Mouse (Mus musculus) brain, adult 10 weeks (tissue): ENCODE results near the gene Btnl2. TPM values are rescaled to one million over a fixed set of nuclear protein-coding genes. Genes with fewer than 3 reads are reported as not detected.

Source experiments
- polyA plus RNA-seq: library from polyadenylated mRNA; stranded (reverse); fragments of 350-450 nt; fragmentation: Illumina TruSeq; extraction: RNeasy Lipid Tissue Mini Kit (QIAGEN cat#74804); gene quantifications from one replicate; pipeline ENCODE4 v1.2.3, GENCODE M21; 2015; ENCODE audit warnings: low read depth, low replicate concordance

Gene Btnl2
- polyA plus RNA-seq: not detected

DNA sequence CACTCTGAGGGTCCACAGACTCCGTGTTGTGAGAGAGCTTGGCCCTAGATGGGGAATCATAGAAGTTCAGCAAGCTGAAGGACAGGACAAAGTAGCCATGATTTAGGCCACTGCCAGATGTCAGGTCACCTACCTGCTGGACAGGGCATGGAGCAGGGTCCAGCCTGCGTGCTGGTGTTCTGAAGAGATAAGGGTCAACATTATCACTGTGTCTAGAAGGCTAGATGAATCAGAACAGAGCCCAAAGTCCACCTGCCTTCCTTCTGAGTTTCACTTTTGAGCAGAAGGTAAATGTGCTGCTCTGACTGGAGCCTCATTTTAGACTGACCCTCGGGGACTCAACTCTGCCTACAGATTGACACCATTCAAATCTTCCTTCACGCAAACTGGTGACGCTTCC, at the start of gene Btnl2:
Gene Btnl2 (plus strand): TSS at position 284 of the 400 bp plus-strand sequence.

DNA sequence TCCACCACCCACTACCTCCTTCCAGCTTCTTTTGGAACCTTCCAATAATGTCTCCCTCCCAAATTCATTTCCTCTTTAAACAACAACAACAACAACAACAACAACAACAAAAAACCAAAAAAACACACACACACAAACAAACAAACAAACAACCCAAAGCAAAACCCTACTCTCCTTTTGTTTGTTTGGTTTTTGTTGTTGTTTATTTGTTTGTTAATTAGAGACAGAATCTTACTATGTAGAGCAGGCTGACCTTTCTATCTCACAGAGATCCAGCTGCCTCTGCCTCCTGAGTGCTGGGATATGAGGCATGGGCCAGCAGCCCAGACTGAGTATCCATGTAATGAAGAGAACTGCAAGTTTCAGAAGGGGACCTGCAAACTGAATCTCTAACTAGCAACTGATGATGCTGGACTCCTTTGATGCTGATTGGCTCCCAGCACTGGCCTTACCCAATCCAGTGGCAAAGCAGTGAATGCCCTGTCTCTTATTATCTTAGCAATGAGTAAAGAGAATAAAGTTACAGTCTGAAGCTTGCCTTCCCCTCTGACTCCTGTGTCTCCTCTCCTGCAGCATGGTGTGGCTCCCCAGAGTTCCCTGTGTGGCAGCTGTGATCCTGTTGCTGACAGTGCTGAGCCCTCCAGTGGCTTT, 49.1 kb upstream of the Btnl2 start, which contains the start of gene H2-Eb1:
Gene H2-Eb1 (plus strand): TSS at position 488 of the 651 bp plus-strand sequence.

DNA sequence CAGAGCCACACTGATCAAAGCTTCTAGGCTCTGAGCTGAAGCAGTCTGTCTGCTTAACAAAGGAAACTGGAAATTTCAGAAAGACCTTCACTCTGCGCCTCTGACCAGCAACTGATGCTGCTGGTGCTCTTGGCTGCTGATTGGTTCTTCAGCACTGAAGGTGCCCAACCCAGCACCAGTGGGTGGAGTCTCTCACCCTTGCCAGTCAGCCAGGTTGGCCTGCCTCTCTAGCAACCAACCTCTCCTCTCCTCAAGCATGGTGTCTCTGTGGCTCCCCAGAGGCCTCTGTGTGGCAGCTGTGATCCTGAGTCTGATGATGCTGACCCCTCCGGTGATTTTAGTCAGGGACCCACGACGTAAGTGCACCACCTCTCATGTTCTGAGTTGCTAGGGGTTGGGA, 29.2 kb upstream of the Btnl2 start, which contains the start of gene H2-Eb2:
Gene H2-Eb2 (plus strand): TSS at position 230 of the 400 bp plus-strand sequence.

DNA sequence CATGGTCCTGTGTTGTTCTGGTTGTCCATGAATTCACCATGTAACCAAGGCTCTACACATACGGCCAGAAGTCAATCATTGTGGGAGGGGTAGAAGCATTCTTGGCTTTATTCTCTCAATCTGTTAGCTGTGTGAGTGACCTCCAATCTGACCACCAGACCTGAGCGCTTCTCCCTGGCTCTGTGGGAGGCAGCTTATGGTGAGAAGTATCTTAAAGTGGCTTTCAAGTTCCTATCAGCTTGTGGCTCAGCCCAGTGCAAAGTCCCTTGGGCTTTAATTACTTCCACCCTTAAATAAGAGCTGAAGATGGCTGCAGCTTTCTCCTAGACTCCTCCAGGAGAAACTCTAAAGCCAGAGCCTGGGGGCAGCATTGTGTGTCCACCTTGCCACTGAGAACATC, 22.2 kb downstream of the Btnl2 start, which contains the start of gene Btnl1:
Gene Btnl1 (plus strand): TSS at position 286 of the 400 bp plus-strand sequence.

DNA sequence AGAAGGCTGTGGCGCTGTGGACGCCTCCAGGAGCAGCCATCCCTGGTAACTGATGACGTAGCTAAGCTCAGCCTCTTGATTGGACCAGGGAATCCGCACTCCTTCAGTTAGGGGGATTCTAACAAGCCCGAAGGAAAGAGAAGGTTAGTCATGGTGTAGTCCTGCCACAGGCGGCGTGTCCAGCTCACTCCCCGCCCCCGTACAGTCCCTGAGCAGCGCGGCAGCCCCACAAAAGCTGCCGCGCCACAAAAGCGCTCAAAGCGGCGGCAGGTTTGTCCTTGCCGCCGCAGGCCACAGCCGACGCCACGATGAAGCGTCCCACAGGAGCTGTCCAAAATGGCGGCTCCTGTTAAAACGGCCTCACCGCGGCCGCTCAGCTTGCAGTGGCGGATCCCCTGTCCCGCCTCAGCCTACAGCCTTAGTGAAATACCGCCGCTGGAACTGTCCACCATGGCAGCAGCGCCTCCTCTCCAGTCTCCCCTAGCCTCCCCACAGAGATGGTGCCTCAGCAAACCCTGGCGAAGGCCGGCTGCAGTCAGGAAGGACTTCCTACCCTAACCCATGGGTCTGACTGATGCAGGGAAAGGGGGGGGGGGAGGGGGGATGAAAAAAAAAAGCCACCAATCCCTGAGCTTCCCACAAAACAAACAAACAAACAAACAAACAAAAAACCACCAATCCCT, 44.2 kb downstream of the Btnl2 start, which contains the start of gene BC051142:
Gene BC051142 (plus strand): TSS at position 110 of the 683 bp plus-strand sequence.

Other genes with a start within 250 kb of the Btnl2 start
- 15.6 TPM for gene H2-DMa, start 235.3 kb upstream of the Btnl2 start, polyA plus RNA-seq
- gene Brd2, start 232.2 kb upstream of the Btnl2 start, polyA plus RNA-seq: 127 TPM
- gene H2-DMb2, start 211.5 kb upstream of the Btnl2 start, polyA plus RNA-seq: 0.57 TPM
- gene H2-DMb1, start 201.8 kb upstream of the Btnl2 start, polyA plus RNA-seq: 2.6 TPM
- 2.1 TPM for gene Tap1, start 167.3 kb upstream of the Btnl2 start, polyA plus RNA-seq
- gene Psmb9, start 167.1 kb upstream of the Btnl2 start, polyA plus RNA-seq: 3.4 TPM
- gene Psmb8, start 157.1 kb upstream of the Btnl2 start, polyA plus RNA-seq: 7.5 TPM
- 5.0 TPM for gene Tap2, start 151.3 kb upstream of the Btnl2 start, polyA plus RNA-seq
- 1.2 TPM for gene H2-Ob, start 115.9 kb upstream of the Btnl2 start, polyA plus RNA-seq
- 3.8 TPM for gene H2-Ab1, start 97.1 kb upstream of the Btnl2 start, polyA plus RNA-seq
- 4.1 TPM for gene H2-Aa, start 67.0 kb upstream of the Btnl2 start, polyA plus RNA-seq
- gene H2-Eb1, start 49.0 kb upstream of the Btnl2 start, polyA plus RNA-seq: 4.5 TPM
- 0.12 TPM for gene H2-Eb2, start 29.2 kb upstream of the Btnl2 start, polyA plus RNA-seq
- not detected for gene Btnl1, start 22.3 kb downstream of the Btnl2 start, polyA plus RNA-seq
- 4.6 TPM for gene BC051142, start 44.0 kb downstream of the Btnl2 start, polyA plus RNA-seq
- gene Btnl4, start 122.5 kb downstream of the Btnl2 start, polyA plus RNA-seq: not detected
- gene Btnl6, start 162.5 kb downstream of the Btnl2 start, polyA plus RNA-seq: not detected
- 2.6 TPM for gene Notch4, start 209.4 kb downstream of the Btnl2 start, polyA plus RNA-seq
- 3.5 TPM for gene Gpsm3, start 235.0 kb downstream of the Btnl2 start, polyA plus RNA-seq
- 44.5 TPM for gene Pbx2, start 236.4 kb downstream of the Btnl2 start, polyA plus RNA-seq
- gene Ager, start 243.0 kb downstream of the Btnl2 start, polyA plus RNA-seq: 0.58 TPM
- 111 TPM for gene Rnf5, start 248.9 kb downstream of the Btnl2 start, polyA plus RNA-seq
- gene Agpat1, start 249.4 kb downstream of the Btnl2 start, polyA plus RNA-seq: 124 TPM